Mouse (Mus musculus): ENCODE measurements around the gene 4430402I18Rik. TPM values are rescaled to one million over a fixed set of nuclear protein-coding genes. Genes with fewer than 3 reads are reported as not detected.

Gene 4430402I18Rik
- total RNA-seq, 4 experiments from 2014 or later = 2.8 to 6.1 (median 5.0) TPM

- no peak for DNase-seq
These were observed 71.0 kb downstream of the 4430402I18Rik start for GRCm38 (mm10) chr19:28896639-28897038.

- DNase-seq = no peak
These were observed 75.7 kb downstream of the 4430402I18Rik start for GRCm38 (mm10) chr19:28891864-28892263.

DNA sequence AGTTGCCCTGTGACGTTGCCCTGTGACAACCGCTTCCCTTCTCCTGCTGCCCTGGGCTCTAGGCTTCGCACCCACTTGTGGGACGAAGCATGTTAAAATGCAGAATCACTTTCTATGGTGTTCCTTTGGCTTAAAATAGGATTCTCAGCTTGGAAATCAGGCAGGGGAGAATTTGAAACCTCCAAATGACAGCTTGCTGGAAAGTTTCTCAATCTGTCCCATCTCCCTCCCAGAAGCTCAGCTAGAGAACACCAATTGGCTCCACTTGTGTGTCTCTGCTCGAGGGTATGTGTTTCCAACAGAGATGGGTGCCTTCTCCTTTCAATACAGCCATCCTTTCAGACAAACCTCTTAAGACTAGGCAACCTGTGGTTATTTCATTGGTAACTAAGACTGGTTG, 76.4 kb downstream of the 4430402I18Rik start:
- DNase-seq = no peak

DNA sequence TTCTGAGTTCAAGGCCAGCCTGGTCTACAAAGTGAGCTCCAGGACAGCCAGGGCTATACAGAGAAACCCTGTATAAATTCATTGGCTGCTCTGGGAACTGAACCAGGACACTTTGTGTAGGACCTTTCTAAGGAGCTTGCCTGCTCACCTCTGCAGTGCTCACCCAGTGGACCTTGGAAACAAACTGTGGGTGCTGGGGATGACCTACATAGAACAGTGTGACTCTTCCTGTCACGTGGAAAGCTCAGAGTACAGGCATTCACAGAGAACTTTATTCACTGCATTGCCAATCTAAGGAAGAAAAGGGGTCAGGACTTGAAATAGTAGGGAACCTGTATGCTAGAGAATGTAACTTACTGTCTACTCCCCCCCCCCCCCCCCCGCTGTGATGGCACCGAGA, 78.3 kb downstream of the 4430402I18Rik start:
- DNase-seq = no peak

DNA sequence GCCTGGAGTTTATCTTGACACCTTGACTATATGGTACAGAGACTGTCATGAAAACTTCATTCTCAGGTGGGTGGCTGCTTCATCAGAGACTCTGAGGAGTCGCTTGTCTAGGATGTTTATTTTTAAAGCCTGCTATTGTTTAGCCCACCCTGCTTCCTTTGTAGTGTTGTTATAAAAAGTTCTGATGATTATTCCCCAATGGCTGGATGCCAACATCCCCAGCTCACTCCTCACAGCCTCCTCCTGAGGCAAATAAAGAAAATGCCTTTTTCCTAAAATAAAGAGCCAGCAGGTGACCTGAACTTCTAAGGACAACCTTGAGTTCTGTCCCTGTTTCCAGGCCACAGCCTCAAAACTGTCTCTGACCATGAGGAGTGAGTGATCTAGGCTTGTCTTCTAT, 79.1 kb downstream of the 4430402I18Rik start:
- DNase-seq = no peak

GRCm38 (mm10) chr19:28883126-28883525, 84.5 kb downstream of the 4430402I18Rik start:
- no peak for DNase-seq

- DNase-seq = no peak
These were observed 88.1 kb downstream of the 4430402I18Rik start for GRCm38 (mm10) chr19:28879476-28879875.

- DNase-seq = no peak
These were observed 97.2 kb downstream of the 4430402I18Rik start for GRCm38 (mm10) chr19:28870351-28870750.

GRCm38 (mm10) chr19:28869251-28869855, 98.2 kb downstream of the 4430402I18Rik start:
- DNase-seq = no peak

- no peak for DNase-seq
These were observed 102.1 kb downstream of the 4430402I18Rik start for GRCm38 (mm10) chr19:28865501-28865900.

GRCm38 (mm10) chr19:28864981-28865380, 102.6 kb downstream of the 4430402I18Rik start:
- no peak for DNase-seq

DNA sequence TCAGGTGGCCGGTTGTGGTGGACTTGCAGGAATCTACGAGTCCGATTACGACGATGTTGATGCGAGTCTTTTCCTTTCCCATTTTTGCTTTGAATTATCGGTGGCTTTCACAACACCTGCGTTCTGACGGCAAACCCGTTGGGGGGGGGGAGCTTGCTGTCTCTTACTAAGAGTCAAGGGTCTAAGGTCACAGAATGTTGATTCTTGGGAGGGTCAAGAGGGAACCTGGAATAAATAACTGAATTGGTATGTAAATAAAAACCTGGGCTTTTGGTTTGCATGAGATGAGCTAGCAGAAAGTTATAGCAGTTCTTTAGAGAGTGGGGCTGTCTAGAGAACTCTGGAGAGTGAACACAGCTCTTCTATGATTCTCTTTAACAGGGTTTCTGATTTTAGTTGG, 104.0 kb downstream of the 4430402I18Rik start:
- no peak for DNase-seq

DNA sequence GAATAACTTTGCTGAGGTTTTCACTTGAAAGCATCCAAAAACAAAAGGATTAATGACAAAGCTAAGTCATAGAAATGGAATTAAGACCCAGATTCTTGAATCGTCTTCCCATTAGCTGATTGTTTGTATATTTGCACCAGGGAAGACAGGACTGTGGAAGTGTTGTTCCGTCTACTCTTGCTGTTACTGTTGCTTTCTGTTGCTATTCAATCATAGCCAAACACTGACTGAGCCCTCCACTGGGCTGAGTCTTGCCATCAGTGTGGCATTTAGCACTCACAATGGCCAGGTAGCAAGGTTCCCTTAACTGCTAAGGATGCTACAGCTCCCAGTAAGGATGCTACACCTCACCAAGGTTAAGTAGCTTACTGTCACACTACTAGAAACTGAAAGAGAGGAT, 107.4 kb downstream of the 4430402I18Rik start:
- no peak for DNase-seq

DNA sequence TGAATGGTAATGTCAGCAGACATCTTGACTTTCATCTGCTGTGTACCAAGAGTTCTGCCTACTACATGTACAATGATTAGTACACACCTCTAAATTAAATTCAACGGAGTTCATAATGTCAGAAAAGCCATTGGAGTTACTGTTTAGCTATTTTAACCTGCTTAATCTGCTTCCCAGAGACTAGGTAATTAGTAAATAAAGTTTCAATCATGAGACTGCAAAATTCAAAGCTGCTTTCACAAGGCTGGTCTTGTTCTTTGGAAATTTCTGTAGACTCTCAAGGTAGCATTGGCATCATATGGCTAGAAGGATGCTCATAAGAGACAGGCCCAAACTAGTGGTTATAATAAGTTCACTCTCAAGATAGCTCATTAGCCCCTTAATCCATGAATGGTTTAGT, 112.8 kb downstream of the 4430402I18Rik start:
- DNase-seq = no peak

GRCm38 (mm10) chr19:28852001-28852400, 115.6 kb downstream of the 4430402I18Rik start:
- DNase-seq = no peak

GRCm38 (mm10) chr19:28850510-28850909, 117.1 kb downstream of the 4430402I18Rik start:
- DNase-seq = no peak

DNA sequence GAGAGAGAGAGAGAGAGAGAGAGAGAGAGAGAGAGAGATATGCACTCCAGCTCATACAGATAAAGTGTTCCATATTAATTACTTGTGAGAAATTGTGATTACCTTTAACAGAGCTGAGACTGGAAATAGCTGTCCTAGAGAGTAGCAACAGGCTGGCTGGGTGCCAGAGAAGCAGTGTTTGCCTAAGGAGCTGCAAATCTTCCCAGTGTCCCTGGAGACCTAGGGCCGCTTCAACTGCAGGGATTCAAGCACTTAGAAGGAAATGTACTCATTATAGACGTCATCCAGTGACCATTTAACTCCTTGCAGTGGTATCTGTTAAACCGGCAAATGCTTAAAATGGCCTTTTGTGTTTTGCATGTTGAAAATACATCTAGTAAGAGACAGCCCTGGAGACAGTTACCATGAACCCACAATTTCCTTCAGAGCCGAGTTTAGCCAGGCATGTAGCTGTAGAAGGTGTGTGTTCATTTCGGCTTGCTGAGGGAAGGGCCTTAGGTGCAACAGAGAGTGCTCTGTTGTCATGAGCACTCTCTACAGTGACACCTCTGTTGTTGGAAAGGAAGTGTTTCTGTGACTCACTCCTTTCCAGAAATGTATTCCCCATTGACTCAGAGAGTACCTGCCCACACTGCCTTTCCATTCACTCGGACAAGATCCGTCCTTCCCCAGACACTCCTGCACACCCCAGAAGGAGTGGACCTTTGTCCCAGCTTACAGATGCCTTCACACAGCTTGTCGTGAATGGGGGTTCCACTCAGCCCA, 122.5 kb downstream of the 4430402I18Rik start:
- DNase-seq = no peak

Other genes with a start within 250 kb of the 4430402I18Rik start
- gene Slc1a1, start 132.8 kb downstream of the 4430402I18Rik start, total RNA-seq (2022) = 1 to 10 TPM; 1.4 to 2.4 (median 1.9) TPM
- gene Plpp6, start 3.8 kb downstream of the 4430402I18Rik start, total RNA-seq (2022) = 10 to 100 TPM; 24.8 to 52.8 (median 40.2) TPM
- 10 to 100 TPM; 46.0 to 71.5 (median 58.1) TPM for gene Cdc37l1, start 22.6 kb upstream of the 4430402I18Rik start, total RNA-seq (2022)
- 100 to 1,000 TPM; 109 to 240 (median 158) TPM for gene Ak3, start 80.2 kb upstream of the 4430402I18Rik start, total RNA-seq (2022)
- gene Rcl1, start 133.6 kb upstream of the 4430402I18Rik start, total RNA-seq (2022) = 10 to 100 TPM; 23.7 to 36.2 (median 30.0) TPM

All from adrenal gland, adult 8-10 months (tissue).